Mouse (Mus musculus) CD4-positive, CD25-positive, alpha-beta regulatory T cell, adult 4 months (primary cell): ENCODE measurements around the gene Acadm. TPM values are rescaled to one million over a fixed set of nuclear protein-coding genes. Genes with fewer than 3 reads are reported as not detected.

Source experiments
- ATAC-seq: one replicate; pipeline ENCODE4 v1.8.0; 2017
- polyA plus RNA-seq, 2 experiments: library from polyadenylated mRNA; unstranded; fragments of 100-300 nt; shearing (Covaris generic); gene quantifications; one replicate each; pipeline ENCODE4 v1.2.1; 2017

Acadm gene
- 10 to 100 TPM; 38.4 to 40.9 TPM for polyA plus RNA-seq

- peak; percentile 87 for ATAC-seq
Measured at GRCm38 (mm10) chr3:153944335-153944990, at the start of gene Acadm. Gene Acadm (minus strand): TSS chr3:153944632.

- ATAC-seq, result peak; percentile 37
Measured at GRCm38 (mm10) chr3:153984428-153985340, 40.3 kb upstream of the Acadm start.

- ATAC-seq, result no peak
Measured at GRCm38 (mm10) chr3:153980611-153981010, 36.2 kb upstream of the Acadm start.

GRCm38 (mm10) chr3:153975791-153976190 is 31.4 kb upstream of the Acadm start:
- ATAC-seq, result no peak

GRCm38 (mm10) chr3:153975060-153975459 is 30.6 kb upstream of the Acadm start:
- no peak for ATAC-seq

DNA sequence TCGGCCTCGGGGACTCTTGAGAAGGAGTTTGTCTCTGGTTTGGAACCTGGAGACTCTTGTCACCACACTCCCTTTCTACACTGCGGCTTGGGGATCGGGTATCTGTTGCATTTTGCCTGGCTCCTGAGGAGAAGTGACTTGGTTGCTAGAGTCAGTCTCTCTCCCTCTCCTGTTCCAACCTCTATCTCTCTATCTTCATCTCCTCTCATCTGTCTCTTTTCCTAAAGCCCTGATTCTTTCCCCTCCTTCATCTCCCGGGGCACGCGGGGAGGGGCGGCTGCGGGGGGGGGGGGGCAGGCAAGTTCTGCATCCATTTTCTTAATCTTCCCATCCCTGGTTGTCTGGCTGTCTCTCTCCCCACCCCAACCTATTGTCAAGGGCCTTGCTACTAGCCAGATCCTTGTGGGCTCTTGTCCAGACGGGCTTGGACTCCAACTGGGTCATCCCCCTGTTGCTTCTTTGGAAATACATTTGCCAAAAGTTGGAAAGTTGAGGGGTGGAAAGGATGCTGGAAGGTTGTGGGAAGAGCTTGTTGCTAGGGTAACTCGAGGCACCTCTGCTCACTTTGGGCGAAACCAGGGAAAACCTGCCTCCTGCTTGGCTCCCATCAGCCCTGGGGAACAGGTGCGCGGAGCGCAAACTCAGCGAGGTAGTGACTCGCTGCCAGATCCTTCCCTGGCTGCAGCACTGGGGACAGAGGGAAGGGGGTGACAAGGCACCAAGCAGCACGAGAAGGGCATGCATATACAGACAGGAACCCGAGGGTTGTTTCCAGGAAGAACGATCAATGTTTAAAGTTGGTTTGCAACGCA is 29.7 kb upstream of the Acadm start:
- no peak for ATAC-seq

DNA sequence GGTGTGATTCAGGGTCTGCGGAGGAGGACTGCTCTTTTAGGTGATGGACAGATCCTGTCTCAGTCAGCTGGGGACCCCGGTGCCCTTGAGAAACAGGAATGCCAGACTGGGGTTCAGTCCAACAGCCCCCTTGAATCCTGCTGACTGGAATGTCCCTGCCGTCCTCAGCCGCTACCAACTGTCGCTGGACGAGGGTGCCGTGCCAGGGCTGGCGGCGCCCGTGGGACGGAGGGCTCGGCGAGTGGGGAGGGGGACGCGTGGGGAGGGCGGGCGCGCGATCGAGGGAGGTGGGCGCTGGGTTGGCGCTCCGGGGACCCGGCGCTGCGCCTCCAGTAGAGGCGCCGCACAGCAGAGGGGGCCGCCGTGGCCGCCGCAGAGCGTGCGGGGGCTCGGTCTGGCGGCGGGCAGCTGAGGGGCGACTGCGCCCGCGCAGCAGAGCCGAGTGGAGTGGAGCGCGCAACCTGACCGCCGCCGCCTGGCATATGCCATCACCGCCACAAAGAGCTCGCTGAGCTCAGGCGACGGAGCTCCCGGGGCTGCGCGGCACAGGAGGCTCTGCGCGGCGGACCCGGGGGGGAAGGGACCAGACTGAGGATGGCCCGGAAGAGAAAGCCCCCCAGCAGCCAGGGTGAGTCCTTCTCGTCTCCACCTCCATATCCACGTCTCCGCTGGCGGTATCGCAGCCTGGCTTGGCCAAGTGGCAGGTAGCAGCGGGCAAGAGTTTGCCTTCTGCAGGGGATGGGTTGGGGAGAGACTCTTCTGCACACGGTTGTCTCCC is 28.9 kb upstream of the Acadm start, which contains the start of gene Slc44a5:
Gene Slc44a5 (plus strand): TSS at position 266 of the 778 bp plus-strand sequence.
- no peak for ATAC-seq

GRCm38 (mm10) chr3:153969451-153969850 is 25.0 kb upstream of the Acadm start:
- ATAC-seq, result no peak

- ATAC-seq, result no peak
Measured at GRCm38 (mm10) chr3:153968549-153968948, 24.1 kb upstream of the Acadm start.

DNA sequence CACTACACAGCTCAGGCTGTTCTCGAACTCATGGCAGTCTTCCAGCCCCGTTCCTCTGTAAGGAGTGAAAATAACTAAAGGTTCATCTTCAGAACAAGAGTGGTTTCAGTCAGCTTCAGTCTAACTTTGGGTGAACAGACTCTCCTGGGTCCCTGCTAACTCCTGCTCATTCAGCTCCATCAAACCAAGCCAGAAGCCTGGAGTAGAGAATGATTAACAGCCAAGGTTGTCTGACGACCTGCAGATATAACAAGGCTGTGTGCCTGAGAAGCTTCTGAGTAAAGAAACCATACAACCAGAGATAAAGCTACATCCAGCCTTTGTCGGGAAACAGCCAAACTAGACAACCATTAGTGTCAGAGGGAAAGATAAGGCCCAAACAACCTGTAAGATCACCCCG is 23.0 kb upstream of the Acadm start:
- no peak for ATAC-seq

- no peak for ATAC-seq
Measured at GRCm38 (mm10) chr3:153961632-153962389, 17.4 kb upstream of the Acadm start.

- ATAC-seq, result no peak
Measured at GRCm38 (mm10) chr3:153960884-153961283, 16.5 kb upstream of the Acadm start.

- ATAC-seq, result peak; percentile 17
Measured at GRCm38 (mm10) chr3:153959731-153960207, 15.3 kb upstream of the Acadm start.

DNA sequence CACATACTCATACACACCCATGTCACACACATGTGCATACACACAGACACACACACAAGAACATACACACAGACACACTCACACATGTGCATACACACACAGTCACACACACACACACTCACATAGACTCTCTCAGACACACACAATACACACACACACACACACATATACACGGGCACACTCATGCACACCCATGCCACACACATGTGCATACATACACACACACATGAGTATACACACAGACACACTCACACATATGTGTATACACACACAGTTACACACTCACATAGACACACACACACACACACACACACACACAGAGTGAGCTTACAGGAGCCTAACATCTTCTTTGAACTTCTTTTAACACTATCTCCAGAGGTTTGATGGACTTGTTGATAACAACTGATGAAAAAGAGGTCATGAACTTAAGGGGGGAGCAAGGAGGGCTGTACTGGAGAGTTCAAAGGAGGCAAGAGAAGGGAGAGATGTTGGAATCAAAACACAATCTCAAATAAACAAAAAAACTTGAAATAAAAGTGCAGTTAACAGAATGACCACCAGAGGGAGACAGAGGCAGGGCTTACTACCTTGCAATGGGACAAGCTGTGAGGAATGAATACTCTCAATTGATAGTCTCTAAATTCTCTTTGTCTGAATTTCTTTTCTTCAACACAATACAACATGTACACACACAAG is 14.8 kb upstream of the Acadm start:
- peak; percentile 67 for ATAC-seq

- no peak for ATAC-seq
Measured at GRCm38 (mm10) chr3:153957916-153958315, 13.5 kb upstream of the Acadm start.

- no peak for ATAC-seq
Measured at GRCm38 (mm10) chr3:153948176-153948575, 3.7 kb upstream of the Acadm start.

DNA sequence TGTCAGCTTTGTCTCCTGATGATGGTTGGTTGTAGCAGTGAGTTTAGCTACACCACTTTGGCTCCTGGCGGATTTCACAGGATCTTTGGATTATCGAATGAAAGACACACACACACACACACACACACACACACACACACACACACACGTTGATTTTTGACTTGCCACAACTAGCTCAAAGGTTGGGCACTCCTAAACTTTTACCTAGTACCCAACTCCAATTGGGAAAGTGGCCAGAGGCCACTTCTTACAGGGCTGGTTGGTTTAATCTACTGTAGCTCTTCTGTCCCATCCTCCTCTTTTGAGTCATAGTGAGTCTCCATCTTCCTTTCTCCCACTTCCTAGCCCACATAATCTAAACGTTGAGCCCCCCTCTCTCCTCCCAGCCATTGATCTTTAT is 2.8 kb upstream of the Acadm start:
- no peak for ATAC-seq

- ATAC-seq, result peak; percentile 44
Measured at GRCm38 (mm10) chr3:153943901-153944334, 514 bp downstream of the Acadm start.

DNA sequence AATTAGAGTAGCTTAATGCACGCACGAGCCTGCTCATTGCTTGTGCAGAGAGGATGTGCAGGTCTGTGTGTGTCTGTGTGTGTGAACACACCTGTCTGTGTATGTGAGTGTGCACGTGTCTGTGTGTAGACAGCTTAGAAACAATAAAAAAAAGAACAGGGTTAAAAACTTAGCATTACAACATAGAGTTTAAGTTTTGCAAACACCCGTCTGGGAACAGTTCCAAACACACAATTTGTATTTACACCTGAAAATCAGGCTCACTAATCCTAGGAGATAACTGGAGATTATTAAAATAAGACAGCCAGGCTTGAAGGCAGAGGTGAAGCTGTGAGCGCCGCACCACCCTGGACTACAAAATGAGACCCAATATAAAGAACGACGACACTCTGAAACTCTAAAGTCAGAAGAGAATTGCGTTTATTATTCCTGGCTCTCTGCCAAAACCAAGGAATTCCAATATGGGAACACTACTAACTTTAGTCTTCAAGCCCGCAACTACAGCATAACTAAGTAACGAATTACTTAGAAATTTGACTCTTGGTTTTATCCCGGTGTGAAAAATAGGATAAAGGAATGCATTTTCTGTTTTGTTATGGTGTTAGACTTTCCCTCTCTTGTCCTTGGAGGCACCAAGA is 1.3 kb downstream of the Acadm start:
- ATAC-seq, result no peak

DNA sequence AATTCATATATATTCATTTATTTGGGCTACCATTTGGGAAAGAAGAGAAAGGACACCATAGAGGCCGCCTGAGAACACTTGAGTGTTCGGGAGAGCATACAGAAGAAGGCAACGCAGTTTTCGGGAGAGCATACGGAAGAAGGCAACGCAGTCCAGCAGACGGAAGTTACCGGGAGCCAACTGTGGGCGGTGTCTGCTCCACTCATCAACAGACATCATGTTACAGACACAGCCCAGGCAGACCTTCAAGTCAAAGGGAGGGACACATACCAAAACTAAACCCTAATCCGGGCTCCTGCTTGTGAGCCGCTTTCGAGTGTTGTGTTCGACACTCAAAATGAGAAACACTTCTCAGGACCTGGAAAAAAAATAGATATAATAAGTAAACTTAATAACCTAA is 2.8 kb downstream of the Acadm start:
- ATAC-seq, result no peak
